Mouse (Mus musculus) layer of hippocampus, adult 11-12 months (tissue): ENCODE measurements around the gene Actr1b.

Experiments used
- DNase-seq: peaks from one replicate; pipeline ENCODE4 v3.0.0; 2022; ENCODE audit warnings: low spot score

The Actr1b gene

GRCm38 (mm10) chr1:36655039-36655438, 59.2 kb downstream of the Actr1b start:
- DNase-seq: no peak
